Mouse (Mus musculus): ENCODE results near the gene Btnl10. TPM values are rescaled to one million over a fixed set of nuclear protein-coding genes. Genes with fewer than 3 reads are reported as not detected.

Gene Btnl10
- polyA plus RNA-seq, 1 experiment from 2014 or later: not detected

DNA sequence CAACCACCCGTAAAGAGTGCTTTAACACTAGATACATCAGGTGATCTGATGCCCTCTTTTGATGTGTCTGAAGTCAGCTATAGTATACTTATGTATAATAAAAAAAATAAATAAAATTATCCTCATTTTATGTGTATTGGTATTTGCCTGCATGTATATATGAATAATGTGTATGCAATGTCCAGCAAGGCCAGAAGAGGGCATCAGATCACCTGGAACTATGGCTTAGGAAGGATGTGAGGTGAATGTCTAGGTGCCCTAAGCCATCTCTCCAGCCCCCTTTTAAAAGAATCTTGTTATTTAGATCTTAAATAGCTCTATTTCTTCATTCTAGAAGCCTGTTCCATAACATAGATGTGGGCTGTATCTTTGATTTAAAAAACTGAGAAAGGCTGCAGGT is 49.6 kb downstream of the Btnl10 start:
- Histone ChIP-seq H3K36me3 (peaks cover 47% of the 10 kb centered on the region), H3K27ac (replicated peaks) (no peak overlapping the region), H3K27me3 (ENCODE audit: low read depth, poor library complexity, severe bottlenecking) (peaks cover 14% of the 10 kb centered on the region), H3K9me3 (replicated peaks) (no peaks in the 10 kb centered on the region), H3K4me1 (peaks cover 23% of the 10 kb centered on the region), H3K4me3 (no peak overlapping the region)
- 87% methylated on average over 1 of the region's 1 CpGs for WGBS
- no peak for DNase-seq (ENCODE audit: low spot score)

DNA sequence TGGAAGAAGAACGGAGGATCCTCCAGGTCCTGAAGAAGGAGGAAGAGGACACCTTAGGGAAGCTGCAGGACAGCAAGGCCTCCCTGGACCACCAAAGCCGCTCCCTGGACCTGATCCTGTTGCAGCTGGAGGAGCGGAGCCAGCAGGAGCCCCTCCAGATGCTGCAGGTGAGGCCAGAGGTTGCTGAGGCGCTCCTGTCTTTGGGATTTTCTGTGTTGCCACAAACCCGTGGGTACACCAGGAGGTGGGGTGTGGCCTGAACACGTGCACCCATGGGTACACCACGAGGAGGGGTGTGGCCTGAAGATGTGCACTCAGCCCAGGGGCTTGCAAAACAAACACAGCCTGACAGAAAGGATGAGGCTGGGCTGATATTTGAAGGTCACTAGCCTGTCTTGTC is 50.8 kb downstream of the Btnl10 start:
- H3K36me3 ChIP-seq: peaks cover 50% of the 10 kb centered on the region
- H3K9me3 ChIP-seq (replicated peaks): no peaks in the 10 kb centered on the region
- peaks cover 22% of the 10 kb centered on the region for H3K4me1 ChIP-seq
- DNase-seq (ENCODE audit: low spot score): no peak
- H3K27ac ChIP-seq (replicated peaks): no peak overlapping the region
- H3K27me3 ChIP-seq (ENCODE audit: low read depth, poor library complexity, severe bottlenecking): peaks cover 2% of the 10 kb centered on the region; the same call in 1 of the 2 replicates
- H3K4me3 ChIP-seq: no peak overlapping the region
- 84% methylated on average over 7 of the region's 7 CpGs for WGBS

DNA sequence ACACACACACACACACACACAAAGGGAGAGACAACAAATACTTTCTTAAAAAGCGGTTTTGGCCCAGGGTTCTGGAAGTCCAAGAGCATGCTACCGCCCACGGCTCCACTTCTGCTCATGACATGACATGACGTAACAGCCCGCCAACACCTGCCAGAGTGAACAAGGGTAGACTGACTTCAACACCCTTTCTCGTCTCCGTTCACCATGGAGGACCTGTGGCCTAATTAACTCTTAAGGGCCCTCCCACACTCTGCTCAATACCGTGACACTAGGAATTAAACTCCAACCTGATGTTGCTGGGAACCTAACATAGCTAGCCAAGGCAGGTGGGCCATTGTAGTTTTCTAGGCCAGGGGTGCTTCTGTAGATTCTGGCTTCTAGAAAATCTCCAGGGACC is 51.3 kb downstream of the Btnl10 start:
- peaks cover 54% of the 10 kb centered on the region for H3K36me3 ChIP-seq
- DNase-seq (ENCODE audit: low spot score): no peak
- WGBS: 84% methylated on average over 8 of the region's 8 CpGs

DNA sequence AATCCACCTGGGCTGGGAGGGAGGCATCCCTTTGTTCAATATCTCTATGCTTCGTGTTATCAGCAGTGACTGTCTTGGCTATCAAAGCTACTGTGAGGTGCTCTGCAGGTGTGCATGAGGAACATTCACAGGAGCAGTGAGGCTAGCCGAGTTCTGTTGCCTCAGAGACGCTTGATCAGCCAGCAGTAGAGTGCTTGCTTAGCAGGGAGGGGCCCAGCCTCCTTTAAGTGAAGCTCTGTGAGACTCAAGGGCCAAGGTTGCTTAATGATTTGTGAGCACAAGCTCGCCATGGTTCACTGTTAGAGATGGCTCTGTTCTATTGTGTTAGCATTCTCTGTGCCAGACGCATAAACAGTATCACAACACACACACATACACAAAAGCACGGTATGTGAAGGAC is 52.0 kb downstream of the Btnl10 start:
- WGBS: 80% methylated on average over 6 of the region's 6 CpGs
- Histone ChIP-seq H3K27me3 (ENCODE audit: low read depth, poor library complexity, severe bottlenecking) (no peaks in the 10 kb centered on the region), H3K27ac (replicated peaks) (no peak overlapping the region), H3K4me3 (no peak overlapping the region), H3K36me3 (peaks cover 60% of the 10 kb centered on the region), H3K4me1 (peaks cover 16% of the 10 kb centered on the region), H3K9me3 (replicated peaks) (no peaks in the 10 kb centered on the region)
- no peak for DNase-seq (ENCODE audit: low spot score)

More for the DNA sequence above, 51.3 kb downstream of the Btnl10 start:
- Histone ChIP-seq H3K9me3 (replicated peaks) (no peaks in the 10 kb centered on the region), H3K27me3 (ENCODE audit: low read depth, poor library complexity, severe bottlenecking) (no peaks in the 10 kb centered on the region), H3K27ac (replicated peaks) (no peak overlapping the region), H3K4me3 (no peak overlapping the region), H3K4me1 (peaks cover 19% of the 10 kb centered on the region)

- no peak for DNase-seq (ENCODE audit: low spot score)
- WGBS: 92% methylated on average over 21 of the region's 21 CpGs
- peaks cover 71% of the 10 kb centered on the region for H3K36me3 ChIP-seq
These were observed 53.3 kb downstream of the Btnl10 start for GRCm38 (mm10) chr11:58970831-58971530.

DNA sequence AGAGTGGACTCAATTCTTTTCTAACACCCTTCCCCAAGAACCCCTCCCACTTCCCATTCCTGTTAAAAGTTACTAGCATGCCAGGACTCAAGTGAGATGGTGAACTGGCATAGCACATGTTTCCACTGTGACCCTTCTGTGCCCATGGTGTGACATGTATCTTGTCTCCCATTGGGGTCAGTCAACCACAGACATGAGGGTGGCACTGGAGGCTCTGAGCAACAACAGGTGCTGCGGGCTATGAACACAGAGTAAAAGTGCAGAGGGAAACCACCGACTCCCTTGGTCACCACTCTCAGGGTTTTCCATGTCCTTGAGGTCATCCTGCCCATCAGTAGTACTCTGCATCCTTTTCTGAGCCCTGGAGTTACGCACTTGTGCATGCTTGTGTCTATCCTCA is 54.1 kb downstream of the Btnl10 start:
- H3K27me3 ChIP-seq (ENCODE audit: low read depth, poor library complexity, severe bottlenecking): no peaks in the 10 kb centered on the region
- 92% methylated on average over 3 of the region's 3 CpGs for WGBS
- DNase-seq (ENCODE audit: low spot score): no peak
- no peak overlapping the region for H3K4me3 ChIP-seq
- no peaks in the 10 kb centered on the region for H3K9me3 ChIP-seq (replicated peaks)
- no peak overlapping the region for H3K27ac ChIP-seq (replicated peaks)
- peaks cover 71% of the 10 kb centered on the region for H3K36me3 ChIP-seq
- peaks cover 18% of the 10 kb centered on the region for H3K4me1 ChIP-seq

More at GRCm38 (mm10) chr11:58970831-58971530, 53.3 kb downstream of the Btnl10 start:
- Histone ChIP-seq H3K27me3 (ENCODE audit: low read depth, poor library complexity, severe bottlenecking) (no peaks in the 10 kb centered on the region), H3K9me3 (replicated peaks) (no peaks in the 10 kb centered on the region), H3K4me3 (no peak overlapping the region), H3K27ac (replicated peaks) (no peak overlapping the region), H3K4me1 (peaks cover 10% of the 10 kb centered on the region)

DNA sequence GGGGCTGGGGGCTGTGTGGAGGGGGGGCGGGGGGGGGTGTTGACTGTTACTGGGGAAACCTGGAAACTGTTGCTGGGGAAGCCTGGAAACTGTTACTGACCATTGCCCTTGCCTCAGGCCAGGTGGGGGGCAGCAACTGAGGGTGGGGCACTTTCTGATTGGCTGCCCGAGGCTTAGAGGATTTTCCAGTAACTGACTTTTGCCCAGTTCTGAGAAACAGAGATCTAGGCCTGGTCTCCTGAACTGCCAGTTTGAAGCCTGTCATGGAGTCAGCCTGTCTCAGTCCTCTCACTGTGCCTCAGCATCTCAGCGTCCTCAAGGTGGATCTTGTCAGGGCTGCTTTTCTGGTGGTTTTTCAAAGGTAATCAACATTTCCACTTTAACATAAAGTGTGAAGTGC is 56.7 kb downstream of the Btnl10 start:
- H3K4me3 ChIP-seq: peak overlapping the region; percentile 9; the same call in 1 of the 2 replicates
- DNase-seq (ENCODE audit: low spot score): no peak
- H3K4me1 ChIP-seq: peaks cover 36% of the 10 kb centered on the region
- H3K27ac ChIP-seq (replicated peaks): no peak overlapping the region
- WGBS: 86% methylated on average over 3 of the region's 3 CpGs
- H3K9me3 ChIP-seq (replicated peaks): no peaks in the 10 kb centered on the region
- no peaks in the 10 kb centered on the region for H3K27me3 ChIP-seq (ENCODE audit: low read depth, poor library complexity, severe bottlenecking)
- H3K36me3 ChIP-seq: peaks cover 52% of the 10 kb centered on the region

Small RNA genes within 50 kb of the gene (microRNA-seq; reads per million reads assigned to microRNA genes)
- not detected for gene Gm44313

Other genes starting within 250 kb of the Btnl10 start
- not detected in 2 replicates for gene Olfr320, start 236.8 kb upstream of the Btnl10 start, polyA plus RNA-seq (2016; fragmentation: Nextera tagmentation; extraction: Ambion mirVana)
- not detected in 2 replicates for gene Olfr319, start 218.7 kb upstream of the Btnl10 start, polyA plus RNA-seq (2016; fragmentation: Nextera tagmentation; extraction: Ambion mirVana)
- not detected in 2 replicates for gene Olfr318, start 193.9 kb upstream of the Btnl10 start, polyA plus RNA-seq (2016; fragmentation: Nextera tagmentation; extraction: Ambion mirVana)
- not detected in 2 replicates for gene Olfr317, start 178.7 kb upstream of the Btnl10 start, polyA plus RNA-seq (2016; fragmentation: Nextera tagmentation; extraction: Ambion mirVana)
- gene Olfr316, start 165.2 kb upstream of the Btnl10 start, polyA plus RNA-seq (2016; fragmentation: Nextera tagmentation; extraction: Ambion mirVana): not detected in 2 replicates
- not detected in 2 replicates for gene Olfr315, start 144.7 kb upstream of the Btnl10 start, polyA plus RNA-seq (2016; fragmentation: Nextera tagmentation; extraction: Ambion mirVana)
- gene Olfr314, start 135.0 kb upstream of the Btnl10 start, polyA plus RNA-seq (2016; fragmentation: Nextera tagmentation; extraction: Ambion mirVana): not detected in 2 replicates
- 3.8 and 6.1 TPM in 2 replicates for gene Fam183b, start 115.9 kb upstream of the Btnl10 start, polyA plus RNA-seq (2016; fragmentation: Nextera tagmentation; extraction: Ambion mirVana)
- gene Olfr313, start 102.9 kb upstream of the Btnl10 start, polyA plus RNA-seq (2016; fragmentation: Nextera tagmentation; extraction: Ambion mirVana): not detected in 2 replicates
- gene Olfr312, start 88.7 kb upstream of the Btnl10 start, polyA plus RNA-seq (2016; fragmentation: Nextera tagmentation; extraction: Ambion mirVana): not detected in 2 replicates
- gene Olfr311, start 78.7 kb upstream of the Btnl10 start, polyA plus RNA-seq (2016; fragmentation: Nextera tagmentation; extraction: Ambion mirVana): not detected in 2 replicates
- 9.1 and 11.5 TPM in 2 replicates for gene Gm12258, start 70.8 kb upstream of the Btnl10 start, polyA plus RNA-seq (2016; fragmentation: Nextera tagmentation; extraction: Ambion mirVana)
- 11.2 and 12.5 TPM in 2 replicates for gene 2810021J22Rik, start 50.7 kb upstream of the Btnl10 start, polyA plus RNA-seq (2016; fragmentation: Nextera tagmentation; extraction: Ambion mirVana)
- gene Zfp39, start 13.7 kb upstream of the Btnl10 start, polyA plus RNA-seq (2016; fragmentation: Nextera tagmentation; extraction: Ambion mirVana): 4.6 and 5.2 TPM in 2 replicates
- gene Rnf187, start 21.0 kb downstream of the Btnl10 start, polyA plus RNA-seq (2016; fragmentation: Nextera tagmentation; extraction: Ambion mirVana): 274 and 296 TPM in 2 replicates
- 34.1 and 69.6 TPM in 2 replicates for gene Hist3h2ba, start 31.0 kb downstream of the Btnl10 start, polyA plus RNA-seq (2016; fragmentation: Nextera tagmentation; extraction: Ambion mirVana)
- gene Hist3h2a, start 36.8 kb downstream of the Btnl10 start, polyA plus RNA-seq (2016; fragmentation: Nextera tagmentation; extraction: Ambion mirVana): 20.4 and 31.6 TPM in 2 replicates
- gene Trim17, start 36.8 kb downstream of the Btnl10 start, polyA plus RNA-seq (2016; fragmentation: Nextera tagmentation; extraction: Ambion mirVana): 0.25 and 0.26 TPM in 2 replicates
- gene Trim11, start 60.2 kb downstream of the Btnl10 start, polyA plus RNA-seq (2016; fragmentation: Nextera tagmentation; extraction: Ambion mirVana): 17.7 and 19.3 TPM in 2 replicates
- 0.01 TPM in 2 replicates for gene Obscn, start 218.5 kb downstream of the Btnl10 start, polyA plus RNA-seq (2016; fragmentation: Nextera tagmentation; extraction: Ambion mirVana)
- gene Iba57, start 245.8 kb downstream of the Btnl10 start, polyA plus RNA-seq (2016; fragmentation: Nextera tagmentation; extraction: Ambion mirVana): 5.2 and 5.4 TPM in 2 replicates